Mouse (Mus musculus): ENCODE measurements at regions not wholly inside any gene's neighbourhood (a gene's known extent, or its start where the extent isn't known, plus 50 kb on each side); places are given as distances from the start of the nearest gene placed in this dataset.

DNA sequence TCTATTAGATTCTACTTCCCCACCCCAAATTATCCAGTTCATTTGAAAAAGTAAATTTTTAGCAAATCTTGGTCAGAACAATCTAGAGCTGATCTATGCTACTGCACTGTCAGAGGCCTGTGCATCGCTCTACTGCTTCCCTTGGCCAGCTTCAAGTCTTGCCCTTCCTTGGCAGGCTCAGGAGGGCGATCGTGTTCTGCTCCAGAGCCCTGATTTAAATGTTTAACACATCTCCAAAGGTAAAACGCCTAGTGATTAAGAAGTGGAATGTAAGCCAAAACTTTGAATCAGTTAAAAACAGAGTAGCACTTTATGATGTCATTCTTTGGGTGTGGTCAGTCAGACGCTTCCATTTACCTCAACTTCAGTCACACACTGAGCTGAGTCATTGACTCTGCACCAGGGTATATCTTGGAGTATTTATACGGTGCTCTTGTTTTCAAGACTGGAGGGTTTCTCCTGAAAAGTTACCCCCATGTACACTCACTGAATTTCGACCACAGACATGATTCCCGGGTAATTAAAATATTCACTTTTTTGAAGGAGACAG lies 502.2 kb downstream of the Efna5 start:
- Histone ChIP-seq H3K36me3 (ENCODE audit: control insufficient read depth, insufficient read depth, low read length) (no peaks in the 10 kb centered on the region), H3K4me1 (ENCODE audit: control insufficient read depth, insufficient read depth, low read length) (no peaks in the 10 kb centered on the region), H3K27me3 (ENCODE audit: control insufficient read depth, insufficient read depth, low read length) (no peaks in the 10 kb centered on the region), H3K9me3 (ENCODE audit: control insufficient read depth, low read length) (no peaks in the 10 kb centered on the region), H3K27ac (ENCODE audit: low read depth, low read length) (no peak overlapping the region), H3K9ac (ENCODE audit: low read depth, low read length) (no peak overlapping the region), H3K4me3 (ENCODE audit: low read length) (no peak overlapping the region), H3K4me2 (replicated peaks; ENCODE audit: low read depth, low read length) (no peak overlapping the region)
- no peak for ATAC-seq (ENCODE audit: low FRiP score, low TSS enrichment)
- 87% methylated on average over 8 of the region's 8 CpGs for WGBS

GRCm38 (mm10) chr17:62369100-62369499 lies 512.0 kb downstream of the Efna5 start:
- Histone ChIP-seq H3K36me3 (ENCODE audit: control insufficient read depth, insufficient read depth, low read length) (no peaks in the 10 kb centered on the region), H3K4me3 (ENCODE audit: low read length) (no peak overlapping the region), H3K9me3 (ENCODE audit: control insufficient read depth, low read length) (no peaks in the 10 kb centered on the region), H3K4me1 (ENCODE audit: control insufficient read depth, insufficient read depth, low read length) (no peaks in the 10 kb centered on the region), H3K27me3 (ENCODE audit: control insufficient read depth, insufficient read depth, low read length) (no peaks in the 10 kb centered on the region), H3K4me2 (replicated peaks; ENCODE audit: low read depth, low read length) (no peak overlapping the region), H3K9ac (ENCODE audit: low read depth, low read length) (no peak overlapping the region), H3K27ac (ENCODE audit: low read depth, low read length) (no peak overlapping the region)
- no peak for ATAC-seq (ENCODE audit: low FRiP score, low TSS enrichment)
- 82% methylated on average over 3 of the region's 3 CpGs for WGBS

GRCm38 (mm10) chr17:62367937-62368336 lies 513.2 kb downstream of the Efna5 start:
- Histone ChIP-seq H3K27me3 (ENCODE audit: control insufficient read depth, insufficient read depth, low read length) (no peaks in the 10 kb centered on the region), H3K9ac (ENCODE audit: low read depth, low read length) (no peak overlapping the region), H3K4me3 (ENCODE audit: low read length) (no peak overlapping the region), H3K27ac (ENCODE audit: low read depth, low read length) (no peak overlapping the region), H3K36me3 (ENCODE audit: control insufficient read depth, insufficient read depth, low read length) (no peaks in the 10 kb centered on the region), H3K4me1 (ENCODE audit: control insufficient read depth, insufficient read depth, low read length) (no peaks in the 10 kb centered on the region), H3K4me2 (replicated peaks; ENCODE audit: low read depth, low read length) (no peak overlapping the region), H3K9me3 (ENCODE audit: control insufficient read depth, low read length) (no peaks in the 10 kb centered on the region)
- 69% methylated on average over 4 of the region's 4 CpGs for WGBS
- no peak for ATAC-seq (ENCODE audit: low FRiP score, low TSS enrichment)

- Histone ChIP-seq H3K4me1 (ENCODE audit: control insufficient read depth, insufficient read depth, low read length) (no peaks in the 10 kb centered on the region), H3K27ac (ENCODE audit: low read depth, low read length) (no peak overlapping the region), H3K9ac (ENCODE audit: low read depth, low read length) (no peak overlapping the region), H3K4me2 (replicated peaks; ENCODE audit: low read depth, low read length) (no peak overlapping the region), H3K4me3 (ENCODE audit: low read length) (no peak overlapping the region), H3K36me3 (ENCODE audit: control insufficient read depth, insufficient read depth, low read length) (no peaks in the 10 kb centered on the region), H3K9me3 (ENCODE audit: control insufficient read depth, low read length) (no peaks in the 10 kb centered on the region), H3K27me3 (ENCODE audit: control insufficient read depth, insufficient read depth, low read length) (no peaks in the 10 kb centered on the region)
- no peak for ATAC-seq (ENCODE audit: low FRiP score, low TSS enrichment)
Measured at GRCm38 (mm10) chr17:62358323-62358722, 522.8 kb downstream of the Efna5 start.

DNA sequence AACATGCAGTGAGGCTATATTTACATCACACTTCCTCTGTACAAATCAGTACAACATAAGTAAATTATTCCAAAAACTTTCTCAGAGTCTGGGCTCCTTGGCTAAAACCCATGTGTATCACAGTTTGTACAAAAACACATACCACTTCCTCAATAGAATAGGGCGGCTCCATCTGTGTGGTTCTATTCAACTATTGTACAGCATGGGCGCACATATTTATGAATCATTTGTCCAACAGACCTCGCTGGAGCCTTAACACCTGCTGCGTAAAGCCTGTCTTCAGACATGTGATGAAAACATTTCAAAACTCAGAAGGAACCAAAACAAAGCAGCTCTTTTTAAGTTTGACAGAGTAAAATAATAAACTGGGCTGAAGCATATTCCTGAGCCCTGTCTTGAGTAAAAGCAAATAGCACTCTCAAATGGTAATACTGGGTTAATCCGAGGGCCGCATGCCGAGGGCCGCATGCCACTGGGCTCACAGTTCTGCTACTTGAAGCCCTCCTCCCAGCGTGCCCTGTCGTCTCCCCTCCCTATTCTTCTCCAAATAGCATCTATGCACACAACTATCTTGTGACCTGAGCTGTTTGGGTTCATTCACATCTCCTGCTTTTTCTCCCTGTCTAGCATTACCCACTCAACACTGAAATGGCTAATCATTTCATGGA lies 543.1 kb downstream of the Efna5 start:
- Histone ChIP-seq H3K9ac (ENCODE audit: low read depth, low read length) (no peak overlapping the region), H3K36me3 (ENCODE audit: control insufficient read depth, insufficient read depth, low read length) (no peaks in the 10 kb centered on the region), H3K4me2 (replicated peaks; ENCODE audit: low read depth, low read length) (no peak overlapping the region), H3K27ac (ENCODE audit: low read depth, low read length) (no peak overlapping the region), H3K27me3 (ENCODE audit: control insufficient read depth, insufficient read depth, low read length) (no peaks in the 10 kb centered on the region), H3K4me3 (ENCODE audit: low read length) (no peak overlapping the region), H3K9me3 (ENCODE audit: control insufficient read depth, low read length) (no peaks in the 10 kb centered on the region), H3K4me1 (ENCODE audit: control insufficient read depth, insufficient read depth, low read length) (no peaks in the 10 kb centered on the region)
- ATAC-seq (ENCODE audit: low FRiP score, low TSS enrichment): no peak
- 72% methylated on average over 10 of the region's 10 CpGs for WGBS

- no peaks in the 10 kb centered on the region for H3K36me3 ChIP-seq (ENCODE audit: control insufficient read depth, insufficient read depth, low read length)
- ATAC-seq (ENCODE audit: low FRiP score, low TSS enrichment): no peak
Measured at GRCm38 (mm10) chr17:62330226-62330625, 550.9 kb downstream of the Efna5 start.

GRCm38 (mm10) chr17:62326844-62327243 lies 554.3 kb downstream of the Efna5 start:
- Histone ChIP-seq H3K27ac (ENCODE audit: low read depth, low read length) (no peak overlapping the region), H3K4me3 (ENCODE audit: low read length) (no peak overlapping the region), H3K36me3 (ENCODE audit: control insufficient read depth, insufficient read depth, low read length) (no peaks in the 10 kb centered on the region), H3K4me2 (replicated peaks; ENCODE audit: low read depth, low read length) (no peak overlapping the region), H3K9ac (ENCODE audit: low read depth, low read length) (no peak overlapping the region), H3K4me1 (ENCODE audit: control insufficient read depth, insufficient read depth, low read length) (no peaks in the 10 kb centered on the region), H3K27me3 (ENCODE audit: control insufficient read depth, insufficient read depth, low read length) (no peaks in the 10 kb centered on the region), H3K9me3 (ENCODE audit: control insufficient read depth, low read length) (0 out of 2 replicates have a peak, but pooled peaks cover 2% of the 10 kb centered on the region)
- no peak for ATAC-seq (ENCODE audit: low FRiP score, low TSS enrichment)

More at GRCm38 (mm10) chr17:62330226-62330625, 550.9 kb downstream of the Efna5 start:
- Histone ChIP-seq H3K9me3 (ENCODE audit: control insufficient read depth, low read length) (0 out of 2 replicates have a peak, but pooled peaks cover 2% of the 10 kb centered on the region), H3K27me3 (ENCODE audit: control insufficient read depth, insufficient read depth, low read length) (no peaks in the 10 kb centered on the region), H3K4me1 (ENCODE audit: control insufficient read depth, insufficient read depth, low read length) (no peaks in the 10 kb centered on the region), H3K4me2 (replicated peaks; ENCODE audit: low read depth, low read length) (no peak overlapping the region), H3K4me3 (ENCODE audit: low read length) (no peak overlapping the region), H3K27ac (ENCODE audit: low read depth, low read length) (no peak overlapping the region), H3K9ac (ENCODE audit: low read depth, low read length) (no peak overlapping the region)
- 94% methylated on average over 4 of the region's 4 CpGs for WGBS

DNA sequence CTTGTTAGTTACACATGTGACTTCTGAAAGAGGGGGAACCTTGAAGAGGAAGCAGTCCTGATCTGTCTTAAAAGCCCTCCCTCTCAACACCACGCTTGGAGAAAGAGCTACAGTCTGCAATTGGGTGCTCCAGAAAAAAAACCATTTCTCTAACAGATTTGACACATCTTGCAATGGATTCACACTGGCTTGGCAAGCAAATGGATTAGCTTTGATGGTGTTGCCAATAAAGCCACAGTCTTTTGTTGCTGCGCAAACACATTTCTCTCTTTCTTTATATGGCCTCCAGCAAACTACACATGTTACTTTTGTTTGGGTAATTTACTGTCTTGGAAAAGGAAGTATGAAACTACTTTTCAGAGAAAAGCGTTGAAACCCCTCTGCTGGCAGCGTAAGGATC lies 562.1 kb downstream of the Efna5 start:
- no peaks in the 10 kb centered on the region for H3K27me3 ChIP-seq (ENCODE audit: control insufficient read depth, insufficient read depth, low read length)
- no peaks in the 10 kb centered on the region for H3K4me1 ChIP-seq (ENCODE audit: control insufficient read depth, insufficient read depth, low read length)
- H3K9me3 ChIP-seq (ENCODE audit: control insufficient read depth, low read length): no peaks in the 10 kb centered on the region
- H3K4me3 ChIP-seq (ENCODE audit: low read length): no peak overlapping the region
- WGBS: 65% methylated on average over 4 of the region's 4 CpGs
- no peak for ATAC-seq (ENCODE audit: low FRiP score, low TSS enrichment)
- H3K9ac ChIP-seq (ENCODE audit: low read depth, low read length): no peak overlapping the region
- H3K4me2 ChIP-seq (replicated peaks; ENCODE audit: low read depth, low read length): no peak overlapping the region
- no peaks in the 10 kb centered on the region for H3K36me3 ChIP-seq (ENCODE audit: control insufficient read depth, insufficient read depth, low read length)
- no peak overlapping the region for H3K27ac ChIP-seq (ENCODE audit: low read depth, low read length)

- Histone ChIP-seq H3K4me1 (ENCODE audit: control insufficient read depth, insufficient read depth, low read length) (no peaks in the 10 kb centered on the region), H3K4me2 (replicated peaks; ENCODE audit: low read depth, low read length) (no peak overlapping the region), H3K9me3 (ENCODE audit: control insufficient read depth, low read length) (no peaks in the 10 kb centered on the region), H3K4me3 (ENCODE audit: low read length) (no peak overlapping the region), H3K9ac (ENCODE audit: low read depth, low read length) (no peak overlapping the region), H3K36me3 (ENCODE audit: control insufficient read depth, insufficient read depth, low read length) (no peaks in the 10 kb centered on the region), H3K27ac (ENCODE audit: low read depth, low read length) (no peak overlapping the region), H3K27me3 (ENCODE audit: control insufficient read depth, insufficient read depth, low read length) (no peaks in the 10 kb centered on the region)
- ATAC-seq (ENCODE audit: low FRiP score, low TSS enrichment): no peak
- WGBS: 60% methylated on average over 3 of the region's 3 CpGs
Measured at GRCm38 (mm10) chr17:62310059-62310458, 571.1 kb downstream of the Efna5 start.
